Mouse (Mus musculus) liver, adult 2 months (tissue): Measurements from ENCODE around the gene Entr1. TPM values are rescaled to one million over a fixed set of nuclear protein-coding genes. Genes with fewer than 3 reads are reported as not detected.
A peak's percentile ranks its signal among the peaks of the same experiment; 100 is the strongest.
"Not testable (repeated sequence)": the region's sequence is repeated elsewhere in the genome, so short reads cannot be mapped to it uniquely, and the experiment has no call there.

ENCODE experiments used
- DNase-seq: peaks from one replicate; pipeline ENCODE4 v3.0.0-alpha.2; 2011; ENCODE audit warnings: low read depth, low spot score; ENCODE audit errors: extremely low read depth
- H3K27ac ChIP-seq: fragments of 200-500 bp; replicated peaks from 2 replicates; pipeline ENCODE4 v1.5.1; 2012; ENCODE audit warnings: low read depth, mild to moderate bottlenecking, control low read depth, inconsistent platforms, low read length; ENCODE audit not compliant: insufficient read depth
- H3K27me3 ChIP-seq: fragments of 200-500 bp; 2 replicates; pipeline ENCODE4 v1.6.1; 2012; ENCODE audit warnings: mild to moderate bottlenecking, moderate library complexity, low read length, inconsistent platforms; ENCODE audit not compliant: control insufficient read depth, insufficient read depth
- H3K36me3 ChIP-seq: fragments of 200-500 bp; 2 replicates; pipeline ENCODE4 v1.6.1; 2012; ENCODE audit warnings: low read length, inconsistent platforms; ENCODE audit not compliant: control insufficient read depth, insufficient read depth
- H3K4me1 ChIP-seq: fragments of 200-500 bp; 2 replicates; pipeline ENCODE4 v1.6.1; 2011; ENCODE audit warnings: low read length; ENCODE audit not compliant: control insufficient read depth, insufficient read depth
- H3K4me3 ChIP-seq: fragments of 200-500 bp; 2 replicates; pipeline ENCODE4 v1.5.1; 2011; ENCODE audit warnings: low read depth, mild to moderate bottlenecking, control low read depth, low read length, moderate library complexity; ENCODE audit not compliant: insufficient read depth
- H3K79me2 ChIP-seq: fragments of 200-500 bp; 2 replicates; pipeline ENCODE4 v1.6.1; 2012; ENCODE audit warnings: inconsistent platforms, mild to moderate bottlenecking, low read length, moderate library complexity; ENCODE audit not compliant: control insufficient read depth, insufficient read depth
- H3K9ac ChIP-seq: fragments of 200-500 bp; 2 replicates; pipeline ENCODE4 v1.6.1; 2012; ENCODE audit warnings: low read depth, mild to moderate bottlenecking, control low read depth, inconsistent platforms, low read length
- CTCF ChIP-seq: fragments of 200-500 bp; IDR thresholded peaks from 2 replicates; pipeline ENCODE4 v1.5.1; 2011; ENCODE audit warnings: low read depth, low read length, control low read depth
- POLR2A ChIP-seq: fragments of 200-500 bp; IDR thresholded peaks from 2 replicates; pipeline ENCODE4 v1.6.1; 2011; ENCODE audit warnings: low read length, control low read depth; ENCODE audit not compliant: insufficient read depth; ENCODE audit errors: extremely low read depth
- WGBS: fragments of 180-500 bp; shearing (Covaris S2); methylation state at CpG from one replicate; pipeline ENCODE4 v1.1.7; 2018; 5-methylcytosine and 5-hydroxymethylcytosine counted together
- polyA plus RNA-seq: library from polyadenylated mRNA; depleted of rRNA; stranded (reverse); fragments of >200 nt; gene quantifications from 2 replicates; pipeline ENCODE4 v1.2.3, GENCODE M21; 2012
- total RNA-seq: library from RNA; depleted of rRNA; stranded (reverse); fragments of >200 nt; gene quantifications from 2 replicates; pipeline ENCODE4 v1.2.3, GENCODE M21; 2014

Gene Entr1
- total and polyA plus RNA-seq, 2 experiments, result 32.8 to 45.0 TPM

- peaks cover 19% of the 10 kb centered on the region for H3K36me3 ChIP-seq
- WGBS, result 86% methylated on average over 3 of the region's 3 CpGs
- TF ChIP-seq POLR2A (no peak), CTCF (no peak)
- H3K79me2 ChIP-seq, result peaks cover 13% of the 10 kb centered on the region; the same call in 1 of the 2 replicates
- H3K9ac ChIP-seq, result no peak overlapping the region
- H3K4me1 ChIP-seq, result peaks cover 8% of the 10 kb centered on the region
- no peak overlapping the region for H3K27ac ChIP-seq
- H3K4me3 ChIP-seq, result no peak overlapping the region
- H3K27me3 ChIP-seq, result no peaks in the 10 kb centered on the region
- no peak for DNase-seq
These were observed 1.4 kb downstream of the Entr1 start for GRCm38 (mm10) chr2:26387713-26388112.

GRCm38 (mm10) chr2:26380871-26381270 is 8.2 kb downstream of the Entr1 start:
- H3K27ac ChIP-seq, H3K4me1 ChIP-seq, H3K9ac ChIP-seq, DNase-seq, H3K27me3 ChIP-seq, H3K79me2 ChIP-seq: not testable (repeated sequence)
- Histone ChIP-seq H3K36me3 (peaks cover 20% of the 10 kb centered on the region; the same call in 1 of the 2 replicates), H3K4me3 (peak overlapping the region; percentile 72)
- 15% methylated on average over 6 of the region's 6 CpGs for WGBS

GRCm38 (mm10) chr2:26380131-26380771 is 8.9 kb downstream of the Entr1 start, which contains the start of gene Snapc4:
Gene Snapc4, minus strand, starts transcription at chr2:26380653.
- Histone ChIP-seq H3K9ac (peak within 1 kb of the TSS; percentile 79), H3K4me1 (peaks cover 2% of the 10 kb centered on the region; the same call in 1 of the 2 replicates), H3K27ac (no peak within 1 kb of the TSS), H3K4me3 (peak within 1 kb of the TSS; percentile 72), H3K36me3 (peaks cover 18% of the 10 kb centered on the region; the same call in 1 of the 2 replicates), H3K79me2 (no peaks in the 10 kb centered on the region), H3K27me3 (no peaks in the 10 kb centered on the region)
- peak; percentile 68 for DNase-seq
- WGBS, result under 1% methylated on average over 38 of the region's 38 CpGs
- TF ChIP-seq POLR2A (0 out of 2 replicates have a peak, but pooled peaks have one; percentile 7), CTCF (no peak)

GRCm38 (mm10) chr2:26372396-26372795 is 16.7 kb downstream of the Entr1 start:
- Histone ChIP-seq H3K27me3 (no peaks in the 10 kb centered on the region), H3K4me1 (no peaks in the 10 kb centered on the region), H3K4me3 (no peak overlapping the region), H3K9ac (no peak overlapping the region), H3K79me2 (no peaks in the 10 kb centered on the region), H3K36me3 (peaks cover 33% of the 10 kb centered on the region), H3K27ac (no peak overlapping the region)
- WGBS, result 95% methylated on average over 8 of the region's 8 CpGs
- TF ChIP-seq CTCF (no peak), POLR2A (no peak)
- DNase-seq, result no peak

- WGBS, result 14% methylated on average over 1 of the region's 1 CpGs
- Histone ChIP-seq H3K4me1 (no peaks in the 10 kb centered on the region), H3K79me2 (no peaks in the 10 kb centered on the region), H3K27ac (no peak overlapping the region), H3K27me3 (no peaks in the 10 kb centered on the region), H3K36me3 (peaks cover 21% of the 10 kb centered on the region), H3K4me3 (no peak overlapping the region), H3K9ac (no peak overlapping the region)
- no peak for TF ChIP-seq CTCF
- TF ChIP-seq POLR2A, result no peak
- DNase-seq, result no peak
These were observed 20.5 kb downstream of the Entr1 start for GRCm38 (mm10) chr2:26368572-26368971.

- Histone ChIP-seq H3K9ac (no peak overlapping the region), H3K36me3 (peaks cover 17% of the 10 kb centered on the region), H3K4me3 (no peak overlapping the region), H3K79me2 (no peaks in the 10 kb centered on the region), H3K27ac (no peak overlapping the region), H3K4me1 (no peaks in the 10 kb centered on the region), H3K27me3 (no peaks in the 10 kb centered on the region)
- no peak for DNase-seq
- WGBS, result 98% methylated on average over 6 of the region's 6 CpGs
- TF ChIP-seq POLR2A (no peak), CTCF (no peak)
These were observed 21.2 kb downstream of the Entr1 start for GRCm38 (mm10) chr2:26367911-26368310.
